Mouse (Mus musculus) B cell, adult 2 months (primary cell): ENCODE measurements around the gene Ddx54.

Experiments used
- DNase-seq, 2 experiments: peaks; one replicate each; pipeline ENCODE4 v3.0.0; 2022

Ddx54 gene

DNA sequence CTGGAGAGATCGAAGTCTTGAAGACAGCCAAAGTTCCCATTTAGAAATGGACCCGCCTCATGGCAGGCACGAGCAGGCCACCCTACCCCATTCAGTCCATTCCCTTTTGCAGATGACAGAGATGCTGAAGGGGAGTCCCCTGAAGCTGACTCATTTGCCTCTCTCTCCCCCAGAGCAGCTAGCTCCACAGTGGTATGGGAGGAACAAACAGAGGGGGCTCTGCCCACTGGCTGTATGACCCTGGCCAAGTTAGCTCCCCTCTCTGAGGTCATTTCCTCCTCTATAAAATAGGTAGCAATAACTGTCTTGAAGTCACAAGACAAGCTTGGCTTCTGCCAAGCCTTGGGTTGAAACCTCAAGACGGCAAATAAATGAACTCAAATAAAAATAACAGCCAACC, 29.0 kb upstream of the Ddx54 start:
- peak; percentile 40 to 50 for DNase-seq

- no peak for DNase-seq
Observed at GRCm38 (mm10) chr5:120584968-120585367, 27.6 kb upstream of the Ddx54 start.

DNA sequence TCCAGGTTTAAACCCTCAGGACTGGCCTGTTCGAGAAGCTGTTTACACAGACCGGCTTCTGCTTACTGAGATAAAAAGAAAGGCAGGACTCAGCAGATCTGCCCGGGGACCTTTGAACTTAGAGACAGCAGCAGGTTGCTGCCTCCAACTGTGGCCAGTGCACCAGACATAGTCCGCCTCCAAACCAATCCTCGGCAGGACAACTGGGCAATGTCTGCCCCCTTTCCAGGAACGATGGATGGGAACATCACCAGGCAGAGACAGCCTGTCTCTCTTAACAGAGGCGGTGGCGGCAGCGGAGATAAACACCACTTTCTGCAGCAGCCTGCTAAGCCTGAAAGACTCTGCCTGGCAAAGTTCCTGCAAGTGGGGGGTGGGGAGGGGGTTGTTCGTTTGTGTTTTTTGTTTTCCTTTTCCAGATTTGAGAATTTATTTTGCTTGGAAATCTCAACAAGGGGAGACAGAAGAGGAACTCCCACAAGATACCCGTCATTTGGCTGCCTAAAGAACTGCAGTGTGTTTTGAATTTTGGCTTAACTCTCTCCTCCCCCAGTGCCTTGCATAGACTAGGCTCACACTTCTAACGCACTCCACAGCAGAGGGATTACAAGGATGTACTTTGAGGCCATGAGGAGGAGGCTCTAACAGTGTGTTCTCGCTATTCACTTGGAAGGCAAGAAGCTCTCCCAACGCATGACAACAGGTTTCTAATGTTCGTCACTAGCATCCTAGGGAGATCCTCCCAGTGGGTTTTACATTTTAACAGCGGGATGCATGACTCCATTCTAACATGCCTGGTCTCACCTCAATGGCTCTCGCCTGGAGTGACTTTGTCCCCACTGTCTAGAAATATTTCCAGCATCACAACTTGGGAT, 25.6 kb upstream of the Ddx54 start:
- DNase-seq: no peak

GRCm38 (mm10) chr5:120587616-120587926, 25.0 kb upstream of the Ddx54 start:
- peak; percentile 36 to 37 for DNase-seq

DNA sequence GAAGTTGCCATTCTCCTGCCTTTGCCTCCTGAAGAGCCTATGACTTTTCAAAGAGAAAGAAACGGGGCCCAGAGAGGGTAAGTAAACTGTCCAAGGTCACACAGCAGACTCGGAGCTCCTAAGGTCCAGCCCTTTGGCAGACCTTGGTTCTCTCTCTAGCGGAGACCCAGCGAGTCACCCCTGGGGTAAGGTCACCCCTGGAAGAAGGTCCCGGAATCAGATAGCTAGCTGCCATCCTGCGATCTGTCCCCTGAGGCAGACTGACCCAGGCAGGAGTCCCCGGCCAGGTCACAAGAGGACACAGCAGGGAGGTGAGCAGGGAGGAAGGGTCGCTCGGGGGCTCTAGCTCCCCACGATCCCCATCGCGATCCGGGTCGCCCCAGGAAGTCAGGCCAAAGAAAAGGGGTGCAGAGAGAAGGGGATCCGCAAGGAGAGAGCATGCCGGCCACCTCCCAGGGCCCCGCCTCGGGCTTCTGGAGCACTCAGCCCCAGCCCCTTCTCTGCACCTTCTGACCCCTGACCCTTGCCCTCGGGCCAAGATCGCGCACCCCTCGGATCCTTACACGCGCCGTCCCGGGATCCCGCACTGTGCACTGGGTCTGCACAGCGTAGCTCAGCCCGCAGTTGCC, 24.5 kb upstream of the Ddx54 start:
- peak in 1 of 2 experiments; percentile 18 for DNase-seq

- DNase-seq: peak; percentile 99
Observed at GRCm38 (mm10) chr5:120588569-120589094, 23.9 kb upstream of the Ddx54 start, which contains the start of the genes Tpcn1 and Iqcd. TSS of gene Tpcn1 (minus strand) at chr5:120588673. TSS of gene Iqcd (plus strand) at chr5:120589016.

DNA sequence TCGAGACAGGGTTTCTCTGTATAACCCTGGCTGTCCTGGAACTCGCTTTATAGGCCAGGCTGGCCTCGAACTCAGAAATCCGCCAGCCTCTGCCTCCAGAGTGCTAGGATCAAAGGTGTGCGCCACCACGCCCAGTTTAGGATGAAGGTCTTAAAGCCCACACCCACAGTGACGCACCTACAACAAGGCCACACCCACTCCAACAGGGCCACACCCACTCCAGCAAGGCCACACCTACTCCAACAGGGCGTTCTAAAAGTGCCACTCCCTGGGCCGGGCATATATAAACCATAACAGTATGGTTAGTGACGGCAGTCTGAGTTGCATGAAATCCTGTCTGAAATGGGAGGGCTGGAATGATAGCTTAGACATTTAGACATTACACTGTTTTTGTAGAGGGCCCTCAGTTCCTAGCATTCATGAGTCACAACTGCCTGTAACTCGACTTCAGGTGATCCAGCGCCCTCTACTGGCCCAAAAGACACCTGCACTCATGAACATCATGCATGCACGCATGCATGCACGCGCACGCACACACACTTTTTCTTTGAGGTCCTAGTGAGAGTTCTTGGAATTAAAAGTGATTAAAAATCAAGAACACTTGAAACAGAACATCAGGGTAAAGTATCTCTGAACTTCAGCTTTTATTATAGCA, 22.1 kb upstream of the Ddx54 start:
- DNase-seq: peak; percentile 71

DNA sequence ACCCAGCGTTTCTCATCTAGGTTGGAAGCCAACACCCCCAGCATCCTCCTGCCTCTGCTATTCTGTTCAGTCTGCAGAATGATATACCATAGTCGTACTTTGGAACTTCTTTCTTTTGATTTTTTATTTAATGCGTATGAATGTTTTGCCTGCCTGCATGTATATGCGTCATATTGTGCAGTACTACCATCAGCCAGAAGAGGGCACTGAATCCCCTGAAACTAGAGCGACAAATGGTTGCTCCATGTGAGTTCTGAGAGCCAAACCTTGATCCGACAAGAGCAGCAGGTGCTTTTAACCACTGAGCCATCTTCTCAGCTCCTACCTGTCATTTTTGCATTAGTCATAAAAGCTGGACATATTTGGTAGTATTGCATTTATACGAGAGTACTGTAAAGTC, 20.4 kb upstream of the Ddx54 start:
- DNase-seq: peak; percentile 61 to 63

- DNase-seq: no peak
Observed at GRCm38 (mm10) chr5:120594485-120594884, 18.1 kb upstream of the Ddx54 start.

DNA sequence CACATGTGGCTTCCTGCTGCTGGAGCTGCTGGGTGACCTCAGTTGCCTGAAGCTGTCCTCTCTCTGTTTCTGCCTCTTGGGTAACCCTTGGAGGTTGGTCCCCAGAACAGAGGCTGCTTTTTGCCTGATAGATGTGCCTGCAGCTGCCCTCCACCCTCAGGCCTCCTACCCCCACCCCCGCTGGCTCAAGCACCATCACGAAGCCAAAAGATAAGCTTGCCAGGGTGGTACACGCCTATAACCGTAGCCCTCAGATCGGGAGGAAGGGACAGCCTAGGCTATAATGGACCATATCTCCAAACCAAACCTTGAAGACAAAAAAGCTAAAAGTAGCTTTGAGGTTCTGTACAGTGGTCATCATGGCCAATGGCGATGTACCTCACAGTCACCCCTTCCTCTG, 12.9 kb upstream of the Ddx54 start:
- no peak for DNase-seq

- peak in 1 of 2 experiments; percentile 20 for DNase-seq
Observed at GRCm38 (mm10) chr5:120600946-120601668, 11.4 kb upstream of the Ddx54 start.

DNA sequence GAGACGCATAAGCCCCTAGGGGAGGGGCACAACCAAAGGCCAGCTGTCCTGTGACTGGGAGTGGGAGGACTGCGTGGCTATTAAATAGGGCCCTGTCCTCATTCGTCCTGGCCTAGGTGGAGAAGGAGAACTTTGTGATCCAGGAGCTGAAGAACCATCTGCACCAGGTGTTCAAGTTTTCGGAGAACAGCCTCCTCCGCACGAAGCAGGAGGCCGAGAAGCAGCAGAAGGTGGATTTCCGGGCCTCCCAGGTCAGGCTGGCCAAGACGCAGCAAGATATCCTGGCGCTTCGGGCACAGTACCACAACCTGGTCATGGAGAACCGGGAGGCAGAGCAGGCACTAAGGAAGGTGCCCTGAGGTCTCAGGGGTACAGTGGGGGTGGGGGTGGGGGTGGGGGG, 10.3 kb upstream of the Ddx54 start:
- no peak for DNase-seq

- DNase-seq: no peak
Observed at GRCm38 (mm10) chr5:120603515-120603914, 9.0 kb upstream of the Ddx54 start.

GRCm38 (mm10) chr5:120604839-120605238, 7.7 kb upstream of the Ddx54 start:
- peak; percentile 91 to 92 for DNase-seq

GRCm38 (mm10) chr5:120605241-120605661, 7.3 kb upstream of the Ddx54 start:
- no peak for DNase-seq

DNA sequence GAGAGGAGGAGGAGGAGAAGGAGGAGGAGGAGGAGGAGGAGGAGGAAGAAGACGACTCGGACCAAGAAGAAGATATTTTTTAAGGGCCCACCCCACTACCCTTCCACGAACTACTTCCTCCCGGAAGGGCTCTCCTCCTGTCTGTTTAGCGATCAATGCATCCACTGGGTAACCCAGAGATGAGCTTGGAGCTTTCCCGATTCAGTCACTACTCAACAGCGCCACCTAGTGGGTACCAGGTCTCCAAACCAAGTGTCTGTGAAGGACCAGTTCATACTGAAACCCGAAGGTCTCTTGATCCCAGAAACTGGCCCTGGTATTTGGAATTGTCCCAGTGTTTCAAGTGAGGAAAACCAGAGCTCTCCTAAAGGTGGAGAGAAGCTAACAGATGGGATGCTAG, 6.9 kb upstream of the Ddx54 start:
- peak; percentile 91 for DNase-seq

- DNase-seq: no peak
Observed at GRCm38 (mm10) chr5:120606590-120607200, 5.8 kb upstream of the Ddx54 start.

GRCm38 (mm10) chr5:120607335-120607734, 5.2 kb upstream of the Ddx54 start:
- no peak for DNase-seq

GRCm38 (mm10) chr5:120609246-120609775, 3.2 kb upstream of the Ddx54 start:
- no peak for DNase-seq

DNA sequence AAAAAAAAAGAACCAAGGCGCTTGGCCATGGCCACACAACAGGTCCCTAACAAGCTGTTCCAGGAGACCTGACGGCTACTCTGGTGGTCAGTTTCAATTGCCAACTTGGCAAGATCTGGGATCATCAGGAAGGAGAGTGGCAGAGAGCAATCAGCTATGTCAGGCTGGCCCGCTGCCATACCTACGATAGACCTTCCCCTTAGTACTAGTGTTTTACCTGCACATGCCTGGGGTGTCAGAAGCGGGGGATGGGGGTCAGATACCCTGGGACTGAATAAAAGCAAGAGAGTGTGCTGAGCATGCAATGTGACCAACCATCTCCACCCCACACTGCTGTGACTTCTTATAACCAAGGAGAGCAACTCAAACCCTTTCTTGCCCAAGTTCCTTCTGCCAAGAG, 1.6 kb upstream of the Ddx54 start:
- DNase-seq: no peak

GRCm38 (mm10) chr5:120611416-120611815, 1.1 kb upstream of the Ddx54 start:
- DNase-seq: no peak
